Mouse (Mus musculus): ENCODE results near the gene Tbl2. TPM values are rescaled to one million over a fixed set of nuclear protein-coding genes. Genes with fewer than 3 reads are reported as not detected.

Tbl2 gene
- total RNA-seq, 2 experiments from 2014 or later: 24.5 to 26.2 TPM

GRCm38 (mm10) chr5:135185596-135185995 lies 36.1 kb downstream of the Tbl2 start:
- DNase-seq (ENCODE audit: low spot score in 2 of 2): no peak

- DNase-seq (ENCODE audit: low spot score in 2 of 2): no peak
Measured at GRCm38 (mm10) chr5:135186231-135186620, 36.8 kb downstream of the Tbl2 start.

- peak; percentile 98 for DNase-seq (ENCODE audit: low spot score in 2 of 2)
Measured at GRCm38 (mm10) chr5:135186621-135187348, 37.3 kb downstream of the Tbl2 start, which contains the start of gene Baz1b. Gene Baz1b (plus strand): TSS chr5:135187264.

GRCm38 (mm10) chr5:135187349-135188213 lies 38.1 kb downstream of the Tbl2 start:
- peak in 1 of 2 experiments; percentile 42 for DNase-seq (ENCODE audit: low spot score in 2 of 2)

GRCm38 (mm10) chr5:135188214-135188554 lies 38.7 kb downstream of the Tbl2 start:
- DNase-seq (ENCODE audit: low spot score in 2 of 2): no peak

- no peak for DNase-seq (ENCODE audit: low spot score in 2 of 2)
Measured at GRCm38 (mm10) chr5:135189281-135190022, 40.0 kb downstream of the Tbl2 start.

GRCm38 (mm10) chr5:135191620-135192019 lies 42.2 kb downstream of the Tbl2 start:
- peak; percentile 65 to 80 for DNase-seq (ENCODE audit: low spot score in 2 of 2)

- DNase-seq (ENCODE audit: low spot score in 2 of 2): no peak
Measured at GRCm38 (mm10) chr5:135192431-135192830, 43.0 kb downstream of the Tbl2 start.

GRCm38 (mm10) chr5:135196367-135196766 lies 46.9 kb downstream of the Tbl2 start:
- no peak for DNase-seq (ENCODE audit: low spot score in 2 of 2)

GRCm38 (mm10) chr5:135202763-135203162 lies 53.3 kb downstream of the Tbl2 start:
- no peak for DNase-seq (ENCODE audit: low spot score in 2 of 2)

GRCm38 (mm10) chr5:135208197-135208596 lies 58.7 kb downstream of the Tbl2 start:
- no peak for DNase-seq (ENCODE audit: low spot score in 2 of 2)

Small RNAs within 50 kb of the gene (microRNA-seq; reads per million reads assigned to microRNA genes)
- 0 reads per million in 2 experiments for gene Gm25315

Other genes starting within 250 kb of the Tbl2 start
- not detected for gene Tmem270, start 242.9 kb upstream of the Tbl2 start, total RNA-seq (2021)
- not detected for gene Cldn13, start 234.1 kb upstream of the Tbl2 start, total RNA-seq (2021)
- 10 to 100 TPM; 14.6 to 16.5 TPM for gene Mettl27, start 217.3 kb upstream of the Tbl2 start, total RNA-seq (2021)
- not detected for gene Cldn4, start 202.7 kb upstream of the Tbl2 start, total RNA-seq (2021)
- 1 to 10 TPM; 2.0 to 2.7 TPM for gene Cldn3, start 163.4 kb upstream of the Tbl2 start, total RNA-seq (2021)
- gene Abhd11, start 140.5 kb upstream of the Tbl2 start, total RNA-seq (2021): 10 to 100 TPM; 39.3 to 40.4 TPM
- gene Stx1a, start 126.2 kb upstream of the Tbl2 start, total RNA-seq (2021): 100 to 1,000 TPM; 157 to 160 TPM
- 10 to 100 TPM; 37.0 to 37.4 TPM for gene Dnajc30, start 85.5 kb upstream of the Tbl2 start, total RNA-seq (2021)
- 10 to 100 TPM; 49.4 to 51.6 TPM for gene Bud23, start 84.7 kb upstream of the Tbl2 start, total RNA-seq (2021)
- 10 to 100 TPM; 27.5 to 28.2 TPM for gene Vps37d, start 71.4 kb upstream of the Tbl2 start, total RNA-seq (2021)
- gene Mlxipl, start 59.8 kb upstream of the Tbl2 start, total RNA-seq (2021): 1 to 10 TPM; 3.2 to 5.8 TPM
- gene Bcl7b, start 18.6 kb downstream of the Tbl2 start, total RNA-seq (2021): 10 to 100 TPM; 34.1 to 38.3 TPM
- gene Baz1b, start 37.6 kb downstream of the Tbl2 start, total RNA-seq (2021): 10 to 100 TPM; 54.6 to 55.2 TPM
- gene Fzd9, start 101.6 kb downstream of the Tbl2 start, total RNA-seq (2021): 10 to 100 TPM; 11.0 to 12.3 TPM
- gene Fkbp6, start 200.4 kb downstream of the Tbl2 start, total RNA-seq (2021): not detected
- not detected for gene Trim50, start 203.6 kb downstream of the Tbl2 start, total RNA-seq (2021)
- 10 to 100 TPM; 18.8 to 23.9 TPM for gene Nsun5, start 220.3 kb downstream of the Tbl2 start, total RNA-seq (2021)
- gene Pom121, start 244.9 kb downstream of the Tbl2 start, total RNA-seq (2021): 10 to 100 TPM; 46.1 to 48.1 TPM

Measured in layer of hippocampus, postnatal 14 days (tissue).